Mouse (Mus musculus): ENCODE results near the gene Rasl10a. TPM values are rescaled to one million over a fixed set of nuclear protein-coding genes. Genes with fewer than 3 reads are reported as not detected.

Gene Rasl10a
- total RNA-seq (2023) = 4.3 to 5.8 TPM (median 5.6 TPM) in 4 replicates

GRCm38 (mm10) chr11:5057856-5058641 is at the start of gene Rasl10a:
Gene Rasl10a (plus strand): TSS chr11:5058128.

GRCm38 (mm10) chr11:5065056-5065821 is 7.3 kb downstream of the Rasl10a start, which contains the start of gene Gas2l1:
Gene Gas2l1 (minus strand): TSS chr11:5065327.

GRCm38 (mm10) chr11:5098736-5099542 is 41.0 kb downstream of the Rasl10a start, which contains the start of the genes Rhbdd3 and Ewsr1:
Gene Rhbdd3 (plus strand): TSS chr11:5098926.
Gene Ewsr1 (minus strand): TSS chr11:5099266.

Other genes starting within 250 kb of the Rasl10a start
- gene Nf2, start 208.6 kb upstream of the Rasl10a start, total RNA-seq (2023) = 41.2 to 48.0 TPM (median 47.5 TPM) in 4 replicates
- gene Nipsnap1, start 184.2 kb upstream of the Rasl10a start, total RNA-seq (2023) = 19.4 to 24.0 TPM (median 19.8 TPM) in 4 replicates
- 43.2 to 44.2 TPM (median 43.6 TPM) in 4 replicates for gene Thoc5, start 162.8 kb upstream of the Rasl10a start, total RNA-seq (2023)
- 0.29 to 0.44 TPM (median 0.42 TPM) in 3 of 4 replicates, not detected in the other for gene Nefh, start 110.1 kb upstream of the Rasl10a start, total RNA-seq (2023)
- gene Ap1b1, start 71.3 kb upstream of the Rasl10a start, total RNA-seq (2023) = 95.3 to 116 TPM (median 110 TPM) in 4 replicates
- 1.8 to 2.6 TPM (median 2.2 TPM) in 4 replicates for gene Gas2l1, start 7.2 kb downstream of the Rasl10a start, total RNA-seq (2023)
- 4.4 to 9.9 TPM (median 5.7 TPM) in 4 replicates for gene Rhbdd3, start 40.8 kb downstream of the Rasl10a start, total RNA-seq (2023)
- gene Ewsr1, start 41.1 kb downstream of the Rasl10a start, total RNA-seq (2023) = 627 to 664 TPM (median 642 TPM) in 4 replicates
- gene Emid1, start 94.1 kb downstream of the Rasl10a start, total RNA-seq (2023) = 24.1 to 29.7 TPM (median 27.7 TPM) in 4 replicates
- 19.3 to 22.1 TPM (median 20.1 TPM) in 4 replicates for gene Kremen1, start 203.4 kb downstream of the Rasl10a start, total RNA-seq (2023)